Mouse (Mus musculus) urinary bladder, adult 2 months (tissue): ENCODE results near the gene 9930021J03Rik. TPM values are rescaled to one million over a fixed set of nuclear protein-coding genes. Genes with fewer than 3 reads are reported as not detected.
A peak's percentile ranks its signal among the peaks of the same experiment; 100 is the strongest.

Source experiments
- DNase-seq: peaks from one replicate; pipeline ENCODE4 v3.0.0; 2022; ENCODE audit warnings: low spot score
- polyA plus RNA-seq: library from polyadenylated mRNA; depleted of rRNA; stranded (reverse); fragments of >200 nt; gene quantifications from 2 replicates; pipeline ENCODE4 v1.2.3, GENCODE M21; 2012

The 9930021J03Rik gene
- polyA plus RNA-seq, 1 experiment, result 19.8 TPM

GRCm38 (mm10) chr19:29805101-29805916 lies 480 bp downstream of the 9930021J03Rik start:
- DNase-seq, result peak; percentile 54

- DNase-seq, result no peak
These were observed 1.8 kb downstream of the 9930021J03Rik start for GRCm38 (mm10) chr19:29803946-29804345.

DNA sequence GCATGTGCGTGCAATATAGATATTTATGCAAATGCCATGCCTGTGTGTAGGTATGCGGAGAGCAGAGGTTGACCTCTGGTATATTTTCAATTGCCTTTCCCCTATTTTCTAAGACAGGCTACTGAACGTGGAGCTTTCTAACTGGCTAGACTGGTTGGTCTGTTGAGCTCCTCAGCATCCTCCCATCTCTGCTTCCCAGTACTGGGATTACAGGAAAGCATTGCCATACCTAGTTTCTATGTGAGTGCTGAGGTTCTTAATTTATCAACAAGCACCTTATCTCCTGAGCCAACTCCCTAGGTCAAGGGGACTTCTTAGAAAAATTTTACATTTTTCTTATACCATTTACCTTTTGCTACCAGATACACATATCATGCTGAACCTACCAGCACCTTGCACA lies 8.4 kb downstream of the 9930021J03Rik start:
- no peak for DNase-seq

DNA sequence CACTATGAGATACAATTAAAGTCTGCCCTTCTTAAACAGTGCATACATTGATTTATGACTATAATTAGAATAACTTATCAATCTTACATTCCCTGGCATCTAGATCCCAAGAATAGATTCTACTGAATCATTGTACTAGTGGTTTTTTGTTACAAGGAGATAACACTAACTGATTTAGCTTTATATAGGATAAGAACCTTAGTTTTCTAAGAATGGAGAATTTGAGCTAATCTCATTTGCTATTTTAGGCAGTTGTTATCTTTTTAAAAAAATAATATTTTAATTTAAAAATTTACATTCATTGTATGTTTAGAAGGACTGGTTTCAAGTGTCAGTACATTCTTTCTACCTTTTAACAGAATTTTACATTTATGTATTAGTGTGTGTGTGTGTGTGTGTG lies 17.8 kb downstream of the 9930021J03Rik start:
- no peak for DNase-seq

GRCm38 (mm10) chr19:29782914-29783313 lies 22.9 kb downstream of the 9930021J03Rik start:
- no peak for DNase-seq

- no peak for DNase-seq
These were observed 51.9 kb downstream of the 9930021J03Rik start for GRCm38 (mm10) chr19:29753939-29754338.

- DNase-seq, result no peak
These were observed 54.8 kb downstream of the 9930021J03Rik start for GRCm38 (mm10) chr19:29750994-29751393.

GRCm38 (mm10) chr19:29743531-29743930 lies 62.3 kb downstream of the 9930021J03Rik start:
- DNase-seq, result no peak

DNA sequence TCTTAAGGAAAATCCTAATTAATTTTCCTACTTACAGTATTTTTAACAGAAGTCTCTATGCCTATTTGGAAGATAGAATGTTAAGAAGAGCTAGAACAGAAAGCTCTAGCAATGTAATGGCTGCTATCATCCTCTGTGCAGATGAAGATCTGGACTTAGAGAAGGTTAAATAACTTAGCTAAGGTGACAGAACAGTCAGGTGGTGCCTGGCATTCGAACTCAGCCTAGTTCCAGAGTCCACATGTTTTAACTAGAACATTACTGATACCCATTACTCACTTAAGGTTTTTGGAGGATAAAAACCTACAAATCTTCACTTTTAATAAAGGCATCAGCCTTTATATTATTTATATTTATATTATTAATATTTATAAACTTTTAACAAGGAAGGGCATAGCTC lies 65.1 kb downstream of the 9930021J03Rik start:
- DNase-seq, result no peak

- DNase-seq, result no peak
These were observed 66.2 kb downstream of the 9930021J03Rik start for GRCm38 (mm10) chr19:29739608-29740007.

DNA sequence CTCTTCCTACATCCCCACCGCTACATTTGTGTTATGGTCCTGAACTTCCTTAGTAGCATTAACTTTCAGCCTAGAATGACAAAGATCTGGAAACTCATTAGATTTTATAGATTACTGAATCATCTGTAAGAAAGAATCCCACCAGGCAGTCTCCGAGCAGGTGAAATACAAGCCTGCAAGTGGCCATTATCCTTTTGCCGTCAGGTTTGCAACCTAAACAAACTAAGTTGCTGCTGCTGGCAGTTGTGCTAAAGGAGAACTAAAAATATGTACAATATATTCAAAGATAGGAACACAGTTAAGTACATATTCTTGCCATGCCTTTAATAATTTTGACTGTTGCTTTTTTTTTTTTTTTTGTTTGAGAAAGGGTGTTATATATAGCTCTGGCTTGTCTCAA lies 70.4 kb downstream of the 9930021J03Rik start:
- DNase-seq, result no peak

DNA sequence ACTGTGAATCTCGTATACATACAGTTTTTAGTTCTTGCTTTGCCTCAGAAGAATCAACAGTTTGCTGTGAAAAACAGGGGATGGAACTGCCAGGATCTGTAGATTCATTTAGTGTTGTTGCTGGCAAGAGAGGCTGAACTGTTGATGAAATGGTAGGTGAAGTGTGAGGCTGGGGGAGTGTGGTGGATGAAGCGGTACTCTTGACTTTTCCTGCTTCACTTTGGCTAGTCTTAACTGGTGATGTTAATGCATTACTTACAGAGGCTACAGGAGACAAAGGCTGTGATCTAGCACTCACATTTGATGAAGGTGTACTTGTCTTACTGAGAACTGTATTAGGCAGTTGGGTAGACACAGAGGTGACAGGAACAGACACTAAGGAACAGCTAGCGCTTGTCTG lies 87.3 kb downstream of the 9930021J03Rik start:
- DNase-seq, result no peak

- no peak for DNase-seq
These were observed 87.9 kb downstream of the 9930021J03Rik start for GRCm38 (mm10) chr19:29717854-29718253.

- no peak for DNase-seq
These were observed 92.3 kb downstream of the 9930021J03Rik start for GRCm38 (mm10) chr19:29713451-29713850.

GRCm38 (mm10) chr19:29709461-29709860 lies 96.3 kb downstream of the 9930021J03Rik start:
- DNase-seq, result no peak

DNA sequence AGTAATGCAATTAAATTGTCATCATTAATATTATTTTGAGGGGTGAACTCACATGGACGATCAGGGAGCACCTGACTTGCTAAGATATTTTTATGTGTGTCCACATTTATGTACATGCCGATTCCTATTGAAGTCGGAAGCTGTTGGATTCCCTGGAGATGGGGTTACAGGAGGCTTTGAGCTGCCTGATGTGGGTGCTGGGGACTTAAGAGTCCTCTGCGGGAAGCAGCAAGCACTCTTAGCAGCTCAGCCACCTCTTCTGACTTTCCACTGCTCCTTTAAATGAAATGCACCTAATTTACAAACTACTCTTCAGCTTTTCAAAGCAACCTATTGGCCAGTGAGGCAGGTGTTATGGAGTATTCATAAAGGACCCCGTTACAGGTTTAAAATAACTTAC lies 97.3 kb downstream of the 9930021J03Rik start:
- no peak for DNase-seq

GRCm38 (mm10) chr19:29708003-29708402 lies 97.8 kb downstream of the 9930021J03Rik start:
- DNase-seq, result no peak

DNA sequence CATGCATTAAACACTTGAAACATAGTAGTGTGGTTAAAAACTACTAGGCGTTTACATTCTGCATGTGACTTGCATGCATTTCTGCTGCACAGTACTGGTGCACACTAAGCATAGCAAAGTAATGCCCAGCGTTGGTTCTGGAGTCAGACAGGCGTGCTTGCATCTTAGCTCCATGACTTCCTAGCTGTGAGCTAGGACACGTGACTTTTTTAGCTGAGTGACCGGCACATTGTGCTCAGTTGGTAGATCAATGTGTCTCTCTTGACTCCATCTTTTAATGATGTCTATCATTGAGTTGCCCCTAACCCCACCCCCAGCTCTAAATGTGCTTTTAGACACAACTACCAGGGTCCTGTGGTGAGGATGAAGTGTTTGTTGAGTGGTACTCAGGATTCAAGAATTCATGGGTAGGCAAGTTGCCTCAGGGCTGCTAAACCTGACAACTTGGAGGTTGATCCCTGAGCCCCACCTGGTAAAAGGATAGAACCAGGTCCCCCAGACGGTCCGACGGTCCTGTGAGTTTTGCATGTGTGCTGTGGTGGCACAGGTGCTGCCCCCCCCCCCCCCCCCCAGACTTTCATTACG lies 98.4 kb downstream of the 9930021J03Rik start:
- DNase-seq, result no peak

GRCm38 (mm10) chr19:29704436-29704835 lies 101.4 kb downstream of the 9930021J03Rik start:
- no peak for DNase-seq

- no peak for DNase-seq
These were observed 104.1 kb downstream of the 9930021J03Rik start for GRCm38 (mm10) chr19:29701707-29702106.

DNA sequence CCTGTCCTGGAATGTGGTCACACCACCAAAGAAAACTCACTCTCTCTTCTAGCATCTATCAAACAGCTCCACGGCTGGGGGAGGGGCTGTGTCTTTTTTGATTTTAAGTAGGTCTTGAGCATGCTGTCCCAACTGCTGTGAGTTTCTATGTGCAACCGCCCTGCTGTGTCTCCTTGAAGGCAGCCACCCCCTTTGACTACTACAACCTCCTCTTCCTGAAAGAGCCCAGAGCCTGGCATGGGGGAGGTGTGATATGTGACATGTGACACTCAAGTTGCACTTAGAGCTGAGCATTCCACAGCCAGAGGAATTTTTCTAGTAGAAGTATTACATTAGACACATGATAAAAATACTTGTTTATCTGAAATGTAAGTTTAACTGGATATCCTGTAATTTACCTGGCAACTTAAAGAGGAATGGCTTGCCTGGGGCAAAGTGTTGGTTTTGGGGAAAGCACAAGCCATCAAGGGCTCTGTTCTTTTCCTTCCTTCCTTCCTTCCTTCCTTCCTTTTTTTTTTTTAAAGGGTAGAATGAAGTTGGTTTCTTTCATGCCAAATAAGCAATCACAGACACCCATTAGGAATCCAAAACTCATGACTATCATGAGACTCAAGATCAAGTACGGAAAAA lies 108.4 kb downstream of the 9930021J03Rik start, which contains the start of gene Mlana:
Mlana (plus strand) TSS at position 580 of the 630 bp plus-strand sequence.
- no peak for DNase-seq

- no peak for DNase-seq
These were observed 108.9 kb downstream of the 9930021J03Rik start for GRCm38 (mm10) chr19:29696840-29697239.

DNA sequence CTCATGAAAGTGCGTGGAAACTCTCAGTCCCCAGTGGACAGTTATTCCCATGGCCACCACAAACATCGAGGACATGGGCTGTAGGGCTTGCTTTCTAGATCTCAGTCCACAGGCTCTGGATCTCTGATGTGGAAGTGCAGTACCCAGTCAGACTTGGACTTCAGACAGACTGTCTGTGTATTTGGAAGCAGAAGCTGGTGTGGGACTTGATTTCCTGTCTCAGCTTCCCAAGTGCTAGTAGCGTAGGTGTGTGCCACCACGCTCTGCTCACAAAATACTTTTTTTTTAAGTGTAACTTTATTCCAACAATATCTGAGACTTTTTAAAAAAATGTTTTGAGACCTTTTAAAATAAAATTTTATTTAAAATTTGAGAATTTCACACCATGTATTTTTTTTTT lies 109.5 kb downstream of the 9930021J03Rik start:
- no peak for DNase-seq
